Mouse (Mus musculus): ENCODE data around the gene Coq7.

GRCm38 (mm10) chr7:118517819-118518218 lies 15.3 kb downstream of the Coq7 start:
- TF ChIP-seq CHD1 (IDR thresholded peaks at IDR 0.05; ENCODE audit: low read depth, low read length) (no peak), POLR2A (IDR thresholded peaks at IDR 0.05; ENCODE audit: control insufficient read depth in 1 of 2, insufficient read depth in 1 of 2, low read depth in 1 of 2, low read length in 2 of 2, poor library complexity in 1 of 2) (no peak), GABPA (IDR thresholded peaks at IDR 0.05; ENCODE audit: low read depth, low read length) (no peak), SMC3 (IDR thresholded peaks at IDR 0.05; ENCODE audit: low read depth, low read length) (no peak), CTCF (IDR thresholded peaks at IDR 0.05 in 2 of 3, conservative IDR thresholded peaks at IDR 0.05 in 1 of 3; ENCODE audit: control insufficient read depth in 1 of 3, insufficient read depth in 1 of 3, low read depth in 2 of 3, low read length in 3 of 3, poor library complexity in 1 of 3, severe bottlenecking in 1 of 3) (no peak), RAD21 (IDR thresholded peaks at IDR 0.05; ENCODE audit: low read depth, low read length) (no peak)
